Comparison of ENCODE assay signal across 15 mouse cellular contexts in genomic region chr4:152072655-152073054, GRCm38 (mm10). TPM values are rescaled to one million over a fixed set of nuclear protein-coding genes. Genes with fewer than 3 reads are reported as not detected.
A peak's percentile ranks its signal among the peaks of the same experiment; 100 is the strongest.
DNase-seq lines count a peak whose midpoint lies in the region; ATAC-seq lines count a peak whose summit lies in the region.
"Had no signal": no experiment of that assay in that cellular context is flagged by ENCODE, and none has a peak within 500 bp of the region (broad histone marks: within the 10 kb centered on the region; RNA-seq: fewer than 3 reads in every experiment).

No protein-coding gene starts in this region.

- 48% methylated on average over 10 of the region's 10 CpGs for WGBS in hindbrain, embryonic 14.5 days
- 63% methylated on average over 10 of the region's 10 CpGs for WGBS in hindbrain, embryonic 12.5 days
- WGBS in midbrain, embryonic 13.5 days, result 71% methylated on average over 10 of the region's 10 CpGs
- WGBS in midbrain, embryonic 16.5 days, result 53% methylated on average over 10 of the region's 10 CpGs
- 59% methylated on average over 10 of the region's 10 CpGs for WGBS in embryonic facial prominence, embryonic 15.5 days

- no peak overlapping the region for H3K4me3 ChIP-seq in hindbrain, embryonic 14.5 days (replicated peaks; ENCODE audit: low read length)
- H3K4me3 ChIP-seq in hindbrain, embryonic 12.5 days, result no peak overlapping the region
- H3K4me3 ChIP-seq in midbrain, embryonic 13.5 days (replicated peaks), result no peak overlapping the region
- H3K4me3 ChIP-seq in midbrain, embryonic 16.5 days (ENCODE audit: low read depth, low read length), result no peak overlapping the region
- H3K4me3 ChIP-seq in embryonic facial prominence, embryonic 15.5 days (replicated peaks), result no peak overlapping the region
- H3K4me3 ChIP-seq: heart, adult 2 months; kidney, embryonic 15.5 days; midbrain, embryonic 12.5 days; neural tube, embryonic 12.5 days had no signal

- peaks cover 5% of the 10 kb centered on the region; the same call in 1 of the 2 replicates for H3K4me1 ChIP-seq in hindbrain, embryonic 14.5 days (replicated peaks; ENCODE audit: control insufficient read depth, insufficient read depth, low read length)
- H3K4me1 ChIP-seq in hindbrain, embryonic 12.5 days, result peaks cover 20% of the 10 kb centered on the region
- peaks cover 9% of the 10 kb centered on the region for H3K4me1 ChIP-seq in midbrain, embryonic 13.5 days (replicated peaks)
- H3K4me1 ChIP-seq in midbrain, embryonic 16.5 days (ENCODE audit: control insufficient read depth, insufficient read depth, low read length), result 0 out of 2 replicates have a peak, but pooled peaks cover 3% of the 10 kb centered on the region
- H3K4me1 ChIP-seq in embryonic facial prominence, embryonic 15.5 days, result peaks cover 33% of the 10 kb centered on the region

- no peaks in the 10 kb centered on the region for H3K36me3 ChIP-seq in hindbrain, embryonic 14.5 days (replicated peaks; ENCODE audit: control insufficient read depth, insufficient read depth)
- H3K36me3 ChIP-seq in hindbrain, embryonic 12.5 days, result no peaks in the 10 kb centered on the region
- no peaks in the 10 kb centered on the region for H3K36me3 ChIP-seq in midbrain, embryonic 13.5 days
- H3K36me3 ChIP-seq in midbrain, embryonic 16.5 days (ENCODE audit: control insufficient read depth, insufficient read depth, low read length), result no peaks in the 10 kb centered on the region
- H3K36me3 ChIP-seq in embryonic facial prominence, embryonic 15.5 days, result no peaks in the 10 kb centered on the region
- H3K36me3 ChIP-seq: kidney, embryonic 15.5 days; midbrain, embryonic 12.5 days; neural tube, embryonic 12.5 days had no signal

- DNase-seq in hindbrain, embryonic 14.5 days (ENCODE audit: low spot score), result no peak
- DNase-seq in ovary, postnatal 36 days (ENCODE audit: low spot score), result no peak
- DNase-seq in T-cell, adult 2 months (ENCODE audit: low spot score), result no peak
- DNase-seq: cerebellum, adult 9-11 months had no signal

- peak; percentile 34; the same call in 1 of the 2 replicates for ATAC-seq in hindbrain, embryonic 14.5 days (ENCODE audit: low FRiP score)
- ATAC-seq in hindbrain, embryonic 12.5 days (ENCODE audit: low FRiP score), result no peak
- no peak for ATAC-seq in midbrain, embryonic 13.5 days
- no peak for ATAC-seq in midbrain, embryonic 16.5 days
- no peak for ATAC-seq in embryonic facial prominence, embryonic 15.5 days (ENCODE audit: insufficient number of reproducible peaks, low FRiP score, low TSS enrichment, low read depth)
- peak; percentile 25 for ATAC-seq in megakaryocyte, adult 5-6 weeks (ENCODE audit: poor library complexity, severe bottlenecking)

- no peaks in the 10 kb centered on the region for H3K27me3 ChIP-seq in hindbrain, embryonic 14.5 days (ENCODE audit: control insufficient read depth, insufficient read depth, low read length)
- no peaks in the 10 kb centered on the region for H3K27me3 ChIP-seq in hindbrain, embryonic 12.5 days
- H3K27me3 ChIP-seq in midbrain, embryonic 13.5 days, result no peaks in the 10 kb centered on the region
- H3K27me3 ChIP-seq in midbrain, embryonic 16.5 days (ENCODE audit: control insufficient read depth, insufficient read depth, low read depth, low read length), result no peaks in the 10 kb centered on the region
- H3K27me3 ChIP-seq in embryonic facial prominence, embryonic 15.5 days, result no peaks in the 10 kb centered on the region
- H3K27me3 ChIP-seq: kidney, embryonic 15.5 days; midbrain, embryonic 12.5 days; neural tube, embryonic 12.5 days had no signal

- H3K27ac ChIP-seq in hindbrain, embryonic 14.5 days, result no peak overlapping the region
- no peak overlapping the region for H3K27ac ChIP-seq in hindbrain, embryonic 12.5 days
- no peak overlapping the region for H3K27ac ChIP-seq in midbrain, embryonic 13.5 days
- no peak overlapping the region for H3K27ac ChIP-seq in midbrain, embryonic 16.5 days (ENCODE audit: low read length)
- 0 out of 2 replicates have a peak overlapping the region, but pooled peaks have one; percentile 34 for H3K27ac ChIP-seq in embryonic facial prominence, embryonic 15.5 days (replicated peaks)
- H3K27ac ChIP-seq: heart, adult 2 months; midbrain, embryonic 12.5 days; neural tube, embryonic 12.5 days; stomach, postnatal 0 days had no signal

- H3K4me2 ChIP-seq in hindbrain, embryonic 14.5 days (replicated peaks), result peak overlapping the region; percentile 10; the same call in 1 of the 2 replicates
- H3K4me2 ChIP-seq in hindbrain, embryonic 12.5 days (replicated peaks), result no peak overlapping the region
- no peak overlapping the region for H3K4me2 ChIP-seq in midbrain, embryonic 13.5 days (replicated peaks)
- no peak overlapping the region for H3K4me2 ChIP-seq in midbrain, embryonic 16.5 days (ENCODE audit: low read length)
- no peak overlapping the region for H3K4me2 ChIP-seq in embryonic facial prominence, embryonic 15.5 days (replicated peaks)
- H3K4me2 ChIP-seq: kidney, embryonic 15.5 days; liver, embryonic 11.5 days; midbrain, embryonic 12.5 days; neural tube, embryonic 12.5 days had no signal

- H3K9ac ChIP-seq in hindbrain, embryonic 14.5 days, result no peak overlapping the region
- no peak overlapping the region for H3K9ac ChIP-seq in hindbrain, embryonic 12.5 days
- 0 out of 2 replicates have a peak overlapping the region, but pooled peaks have one; percentile 14 for H3K9ac ChIP-seq in midbrain, embryonic 13.5 days (replicated peaks)
- no peak overlapping the region for H3K9ac ChIP-seq in midbrain, embryonic 16.5 days (ENCODE audit: low read depth, low read length)
- H3K9ac ChIP-seq in embryonic facial prominence, embryonic 15.5 days, result no peak overlapping the region
- H3K9ac ChIP-seq: kidney, embryonic 15.5 days; midbrain, embryonic 12.5 days; neural tube, embryonic 12.5 days had no signal

- H3K9me3 ChIP-seq in hindbrain, embryonic 14.5 days (ENCODE audit: control insufficient read depth, low read length), result no peaks in the 10 kb centered on the region
- no peaks in the 10 kb centered on the region for H3K9me3 ChIP-seq in hindbrain, embryonic 12.5 days (replicated peaks)
- no peaks in the 10 kb centered on the region for H3K9me3 ChIP-seq in midbrain, embryonic 13.5 days
- H3K9me3 ChIP-seq in midbrain, embryonic 16.5 days (replicated peaks; ENCODE audit: control insufficient read depth, low read length, poor library complexity, severe bottlenecking), result no peaks in the 10 kb centered on the region
- no peaks in the 10 kb centered on the region for H3K9me3 ChIP-seq in embryonic facial prominence, embryonic 15.5 days (replicated peaks)
- H3K9me3 ChIP-seq: kidney, embryonic 15.5 days; midbrain, embryonic 12.5 days; neural tube, embryonic 12.5 days had no signal

RNA-seq across cellular contexts. Expression of gene Plekhg5, which starts 0.4 kb away (rescaled TPM):
- 10.0 and 10.9 TPM in 2 replicates for polyA plus RNA-seq in hindbrain, embryonic 14.5 days (2014; fragmentation: Nextera tagmentation; extraction: Ambion mirVana)
- 11.7 and 12.0 TPM in 2 replicates for polyA plus RNA-seq in hindbrain, embryonic 12.5 days (2016; fragmentation: Nextera tagmentation; extraction: Ambion mirVana)
- polyA plus RNA-seq in midbrain, embryonic 13.5 days (2015; fragmentation: Nextera tagmentation; extraction: Ambion mirVana), result 8.4 and 8.5 TPM in 2 replicates
- 11.8 and 13.1 TPM in 2 replicates for polyA plus RNA-seq in midbrain, embryonic 16.5 days (2015; fragmentation: Nextera tagmentation; extraction: Ambion mirVana)
- polyA plus RNA-seq in embryonic facial prominence, embryonic 15.5 days (2015; fragmentation: Nextera tagmentation; extraction: Ambion mirVana), result 20.8 and 21.3 TPM in 2 replicates
- total RNA-seq in megakaryocyte, adult 5-6 weeks (2015), result 1.7 and 2.6 TPM in 2 replicates
- total RNA-seq in megakaryocyte, adult 5-6 weeks (2017), result 3.0 and 3.6 TPM in 2 replicates

RNA-seq across cellular contexts. Expression of gene Nol9, which starts 33.5 kb away (rescaled TPM):
- polyA plus RNA-seq in hindbrain, embryonic 14.5 days (2014; fragmentation: Nextera tagmentation; extraction: Ambion mirVana), result 24.4 and 26.1 TPM in 2 replicates
- 32.6 and 33.9 TPM in 2 replicates for polyA plus RNA-seq in hindbrain, embryonic 12.5 days (2016; fragmentation: Nextera tagmentation; extraction: Ambion mirVana)
- polyA plus RNA-seq in midbrain, embryonic 13.5 days (2015; fragmentation: Nextera tagmentation; extraction: Ambion mirVana), result 24.3 and 26.0 TPM in 2 replicates
- 22.8 and 24.0 TPM in 2 replicates for polyA plus RNA-seq in midbrain, embryonic 16.5 days (2015; fragmentation: Nextera tagmentation; extraction: Ambion mirVana)
- polyA plus RNA-seq in embryonic facial prominence, embryonic 15.5 days (2015; fragmentation: Nextera tagmentation; extraction: Ambion mirVana), result 31.0 and 32.4 TPM in 2 replicates
- 10.1 and 11.1 TPM in 2 replicates for total RNA-seq in megakaryocyte, adult 5-6 weeks (2015)
- total RNA-seq in megakaryocyte, adult 5-6 weeks (2017), result 10.8 and 15.5 TPM in 2 replicates

RNA-seq across cellular contexts. Expression of gene Tas1r1, which starts 34.3 kb away (rescaled TPM):
- 0.90 and 1.0 TPM in 2 replicates for polyA plus RNA-seq in hindbrain, embryonic 14.5 days (2014; fragmentation: Nextera tagmentation; extraction: Ambion mirVana)
- 1.0 and 1.2 TPM in 2 replicates for polyA plus RNA-seq in hindbrain, embryonic 12.5 days (2016; fragmentation: Nextera tagmentation; extraction: Ambion mirVana)
- polyA plus RNA-seq in midbrain, embryonic 13.5 days (2015; fragmentation: Nextera tagmentation; extraction: Ambion mirVana), result 0.86 and 1.4 TPM in 2 replicates
- 2.1 and 2.4 TPM in 2 replicates for polyA plus RNA-seq in midbrain, embryonic 16.5 days (2015; fragmentation: Nextera tagmentation; extraction: Ambion mirVana)
- 1.2 TPM in 2 replicates for polyA plus RNA-seq in embryonic facial prominence, embryonic 15.5 days (2015; fragmentation: Nextera tagmentation; extraction: Ambion mirVana)
- total RNA-seq in megakaryocyte, adult 5-6 weeks (2015), result 0.11 and 0.16 TPM in 2 replicates
- total RNA-seq in megakaryocyte, adult 5-6 weeks (2017), result not detected in 2 replicates

RNA-seq across cellular contexts. Expression of gene Tnfrsf25, which starts 43.1 kb away (rescaled TPM):
- polyA plus RNA-seq in hindbrain, embryonic 14.5 days (2014; fragmentation: Nextera tagmentation; extraction: Ambion mirVana), result 0.94 and 0.95 TPM in 2 replicates
- polyA plus RNA-seq in hindbrain, embryonic 12.5 days (2016; fragmentation: Nextera tagmentation; extraction: Ambion mirVana), result 0.59 and 0.74 TPM in 2 replicates
- 0.87 and 0.97 TPM in 2 replicates for polyA plus RNA-seq in midbrain, embryonic 13.5 days (2015; fragmentation: Nextera tagmentation; extraction: Ambion mirVana)
- polyA plus RNA-seq in midbrain, embryonic 16.5 days (2015; fragmentation: Nextera tagmentation; extraction: Ambion mirVana), result 0.37 and 0.83 TPM in 2 replicates
- polyA plus RNA-seq in embryonic facial prominence, embryonic 15.5 days (2015; fragmentation: Nextera tagmentation; extraction: Ambion mirVana), result 1.5 and 2.0 TPM in 2 replicates
- total RNA-seq in megakaryocyte, adult 5-6 weeks (2015), result 0.13 and 0.25 TPM in 2 replicates
- total RNA-seq in megakaryocyte, adult 5-6 weeks (2017), result 0.18 and 2.8 TPM in 2 replicates

RNA-seq across cellular contexts. Expression of gene Zbtb48, which starts 45.2 kb away (rescaled TPM):
- polyA plus RNA-seq in hindbrain, embryonic 14.5 days (2014; fragmentation: Nextera tagmentation; extraction: Ambion mirVana), result 19.1 and 20.7 TPM in 2 replicates
- polyA plus RNA-seq in hindbrain, embryonic 12.5 days (2016; fragmentation: Nextera tagmentation; extraction: Ambion mirVana), result 20.4 and 25.2 TPM in 2 replicates
- 17.9 and 26.3 TPM in 2 replicates for polyA plus RNA-seq in midbrain, embryonic 13.5 days (2015; fragmentation: Nextera tagmentation; extraction: Ambion mirVana)
- polyA plus RNA-seq in midbrain, embryonic 16.5 days (2015; fragmentation: Nextera tagmentation; extraction: Ambion mirVana), result 19.3 and 21.5 TPM in 2 replicates
- 20.6 TPM in 2 replicates for polyA plus RNA-seq in embryonic facial prominence, embryonic 15.5 days (2015; fragmentation: Nextera tagmentation; extraction: Ambion mirVana)
- total RNA-seq in megakaryocyte, adult 5-6 weeks (2015), result 6.9 and 8.1 TPM in 2 replicates
- total RNA-seq in megakaryocyte, adult 5-6 weeks (2017), result 3.8 and 8.9 TPM in 2 replicates

Comparison
In these comparisons a context has a peak if more than half of its experiments do, and no peak if none do; other contexts are left out.
1. ATAC-seq: peak in hindbrain, embryonic 14.5 days (single experiment) and megakaryocyte, adult 5-6 weeks (single experiment); none in hindbrain, embryonic 12.5 days (single experiment), midbrain, embryonic 13.5 days (single experiment), midbrain, embryonic 16.5 days (single experiment) and embryonic facial prominence, embryonic 15.5 days (single experiment).